Mouse (Mus musculus) forebrain, postnatal 0 days (tissue): ENCODE measurements around the gene Nr4a3. TPM values are rescaled to one million over a fixed set of nuclear protein-coding genes. Genes with fewer than 3 reads are reported as not detected.

Experiments used
- ATAC-seq: fragments of 200-750 bp; cut with Nextera tagmentation; 2 replicates; pipeline ENCODE4 v1.8.0; 2017; ENCODE audit warnings: mild to moderate bottlenecking, moderate library complexity
- DNase-seq: peaks from one replicate; pipeline ENCODE4 v3.0.0-alpha.2; 2015
- H3K27ac ChIP-seq: fragments of 300-500 bp; sonication (generic); 2 replicates; pipeline ENCODE4 v1.5.1; 2014; ENCODE audit warnings: low read depth, mild to moderate bottlenecking, antibody characterized with exemption, low read length, moderate library complexity, mixed read lengths
- H3K27me3 ChIP-seq: fragments of 300-500 bp; sonication (generic); 2 replicates; pipeline ENCODE4 v1.6.1; 2014; ENCODE audit warnings: mild to moderate bottlenecking, low read length, mixed read lengths; ENCODE audit not compliant: insufficient read depth
- H3K36me3 ChIP-seq: fragments of 300-500 bp; sonication (generic); 2 replicates; pipeline ENCODE4 v1.6.1; 2014; ENCODE audit warnings: mild to moderate bottlenecking, moderate library complexity; ENCODE audit not compliant: insufficient read depth
- H3K4me1 ChIP-seq: fragments of 300-500 bp; sonication (generic); 2 replicates; pipeline ENCODE4 v1.6.1; 2014; ENCODE audit warnings: antibody characterized with exemption; ENCODE audit not compliant: insufficient read depth
- H3K4me2 ChIP-seq: fragments of 300-500 bp; sonication (generic); 2 replicates; pipeline ENCODE4 v1.6.1; 2014; ENCODE audit warnings: low read depth, mild to moderate bottlenecking, moderate library complexity
- H3K4me3 ChIP-seq: fragments of 300-500 bp; sonication (generic); 2 replicates; pipeline ENCODE4 v1.5.1; 2014; ENCODE audit warnings: low read depth, low read length, mixed read lengths
- H3K9ac ChIP-seq: fragments of 300-500 bp; sonication (generic); 2 replicates; pipeline ENCODE4 v1.6.1; 2014; ENCODE audit warnings: mild to moderate bottlenecking
- H3K9me3 ChIP-seq: fragments of 300-500 bp; sonication (generic); 2 replicates; pipeline ENCODE4 v1.6.1; 2016; ENCODE audit warnings: low read length
- CTCF ChIP-seq: sonication (generic); IDR thresholded peaks from 2 replicates; pipeline ENCODE4 v1.5.1; 2016; ENCODE audit warnings: antibody characterized with exemption, control low read depth, low read depth
- WGBS: fragments of 180-500 bp; shearing (Covaris S2); extraction: QIAGEN DNeasy Blood & Tissue Kit; methylation state at CpG from one replicate; pipeline ENCODE4 v1.1.7; 2014; 5-methylcytosine and 5-hydroxymethylcytosine counted together
- polyA plus RNA-seq: library from polyadenylated mRNA; unstranded; fragments of >200 nt; fragmentation: Nextera tagmentation; extraction: Ambion mirVana; gene quantifications from 2 replicates; pipeline ENCODE4 v1.2.1, GENCODE M21; 2015
- total RNA-seq: library from RNA; depleted of rRNA; stranded (reverse); fragments of >200 nt; gene quantifications from 2 replicates; pipeline ENCODE4 v1.2.3, GENCODE M21; 2014

Gene Nr4a3
- total and polyA plus RNA-seq, 2 experiments from 2014 or later = 12.4 to 13.5 TPM

DNA sequence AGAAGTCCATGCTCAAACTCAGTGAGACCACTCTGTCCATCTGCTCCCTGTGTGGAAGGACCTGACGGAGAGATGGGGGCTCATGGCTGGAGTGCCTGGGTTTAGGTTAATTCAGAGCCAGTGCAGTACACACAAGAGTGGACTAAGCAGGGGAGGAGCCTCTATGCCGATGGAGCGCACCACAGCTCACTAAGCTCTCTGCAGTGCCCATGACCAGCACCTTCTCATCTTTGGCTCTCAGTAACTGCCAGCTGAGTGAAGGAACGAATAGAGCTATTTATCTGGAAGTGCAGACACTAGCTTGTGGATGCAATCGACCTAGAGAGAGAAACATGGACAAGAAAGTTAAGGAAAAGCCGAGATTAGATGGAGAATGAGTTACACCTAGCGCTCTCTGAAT is 24.2 kb downstream of the Nr4a3 start:
- H3K27me3 ChIP-seq = no peaks in the 10 kb centered on the region
- peaks cover 10% of the 10 kb centered on the region; the same call in 1 of the 2 replicates for H3K36me3 ChIP-seq
- no peaks in the 10 kb centered on the region for H3K9me3 ChIP-seq
- DNase-seq = no peak
- H3K9ac ChIP-seq = no peak overlapping the region
- no peak overlapping the region for H3K27ac ChIP-seq
- no peak for ATAC-seq
- no peak overlapping the region for H3K4me3 ChIP-seq
- 86% methylated on average over 7 of the region's 7 CpGs for WGBS
- no peak overlapping the region for H3K4me2 ChIP-seq
- H3K4me1 ChIP-seq = no peaks in the 10 kb centered on the region
- no peak for TF ChIP-seq CTCF

DNA sequence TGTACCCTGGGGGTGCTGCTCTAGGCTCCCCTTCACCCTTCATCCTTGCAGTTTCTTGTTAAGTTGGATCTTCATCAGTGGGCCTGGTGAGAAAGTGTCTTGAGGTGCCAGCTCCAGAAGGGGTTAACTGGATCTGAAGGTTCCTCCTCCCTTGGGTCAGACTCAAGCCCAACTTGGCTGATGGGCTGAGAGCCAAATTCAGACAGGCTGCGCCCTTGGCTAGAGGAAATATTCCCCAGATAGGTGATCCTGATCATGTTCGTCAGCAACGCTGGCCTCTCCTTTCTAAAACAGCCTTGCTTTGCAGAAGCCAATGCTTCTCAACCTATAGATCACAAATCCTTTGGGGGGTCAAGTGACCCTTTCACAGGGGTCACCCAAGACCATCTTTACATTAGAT is 27.1 kb downstream of the Nr4a3 start:
- Histone ChIP-seq H3K4me1 (peaks cover 6% of the 10 kb centered on the region; the same call in 1 of the 2 replicates), H3K36me3 (peaks cover 10% of the 10 kb centered on the region; the same call in 1 of the 2 replicates), H3K27ac (no peak overlapping the region), H3K4me3 (no peak overlapping the region), H3K4me2 (no peak overlapping the region), H3K27me3 (no peaks in the 10 kb centered on the region), H3K9ac (no peak overlapping the region), H3K9me3 (no peaks in the 10 kb centered on the region)
- no peak for TF ChIP-seq CTCF
- DNase-seq (no peak), ATAC-seq (no peak)
- 89% methylated on average over 3 of the region's 3 CpGs for WGBS

DNA sequence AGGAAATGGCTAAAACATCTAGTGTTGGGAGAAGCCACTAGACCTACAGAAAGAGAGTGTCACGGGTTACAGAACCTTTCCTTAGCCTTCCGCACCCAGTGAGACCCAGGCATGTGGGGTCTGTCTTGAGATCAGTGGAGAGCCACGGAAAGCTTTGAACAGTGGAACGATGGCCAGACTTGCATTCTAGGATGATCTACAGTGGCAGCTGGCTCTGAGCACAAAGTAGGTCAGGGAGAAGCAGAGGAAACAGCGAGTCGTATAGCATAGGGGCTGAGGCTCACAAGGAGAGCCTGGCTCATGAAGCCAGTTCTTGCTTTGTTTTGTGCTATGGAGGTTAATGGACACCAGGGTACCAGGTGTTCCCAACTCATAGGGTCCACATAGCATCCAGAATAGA is 28.4 kb downstream of the Nr4a3 start:
- H3K9me3 ChIP-seq = no peaks in the 10 kb centered on the region
- no peak overlapping the region for H3K9ac ChIP-seq
- no peak for TF ChIP-seq CTCF
- DNase-seq (no peak), ATAC-seq (no peak)
- WGBS = 88% methylated on average over 6 of the region's 6 CpGs
- no peak overlapping the region for H3K4me3 ChIP-seq
- peaks cover 10% of the 10 kb centered on the region; the same call in 1 of the 2 replicates for H3K36me3 ChIP-seq
- no peak overlapping the region for H3K4me2 ChIP-seq
- no peaks in the 10 kb centered on the region for H3K27me3 ChIP-seq
- H3K27ac ChIP-seq = no peak overlapping the region
- peaks cover 6% of the 10 kb centered on the region; the same call in 1 of the 2 replicates for H3K4me1 ChIP-seq

DNA sequence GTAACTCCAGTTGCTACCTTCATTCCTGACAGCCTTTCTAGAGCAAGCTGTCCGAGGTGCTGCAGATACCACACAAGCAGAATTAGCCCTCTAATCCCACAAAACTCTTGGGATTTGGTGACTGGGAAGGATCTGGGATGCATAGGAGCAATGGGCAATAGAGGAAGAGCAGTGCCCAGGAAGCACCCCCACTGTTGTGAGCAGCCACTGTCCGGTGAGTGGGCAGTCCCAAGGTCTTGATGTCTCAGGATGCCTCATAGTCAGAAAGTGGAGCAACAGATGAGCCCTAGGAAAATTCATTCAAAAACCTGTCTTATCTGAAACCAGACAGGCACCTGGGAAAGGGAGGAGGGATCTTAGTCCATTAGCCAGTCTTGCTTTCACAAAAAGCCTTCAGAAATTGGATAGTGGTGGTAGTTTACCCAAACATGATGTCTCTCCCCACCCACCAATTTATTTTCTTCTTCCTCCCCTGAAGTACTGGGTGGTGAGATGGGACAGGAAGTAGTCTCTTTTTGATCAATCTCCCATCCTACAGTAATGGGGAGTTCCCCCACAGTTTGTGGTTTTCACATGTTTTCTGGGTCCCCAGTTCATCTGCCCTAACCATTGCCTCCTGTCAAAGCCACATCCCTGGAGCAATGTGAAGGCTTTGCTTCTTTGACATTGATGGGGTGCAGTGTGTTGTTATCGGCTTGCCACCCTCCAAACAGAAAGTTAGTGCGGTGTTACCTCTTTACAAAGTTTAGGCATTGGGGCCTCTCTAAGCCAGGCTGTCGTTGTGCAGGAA is 29.7 kb downstream of the Nr4a3 start:
- 89% methylated on average over 5 of the region's 5 CpGs for WGBS
- H3K36me3 ChIP-seq = peaks cover 5% of the 10 kb centered on the region; the same call in 1 of the 2 replicates
- H3K27me3 ChIP-seq = no peaks in the 10 kb centered on the region
- no peak overlapping the region for H3K9ac ChIP-seq
- no peak for TF ChIP-seq CTCF
- H3K27ac ChIP-seq = no peak overlapping the region
- H3K4me1 ChIP-seq = peaks cover 6% of the 10 kb centered on the region; the same call in 1 of the 2 replicates
- no peak for DNase-seq
- no peak overlapping the region for H3K4me3 ChIP-seq
- H3K4me2 ChIP-seq = no peak overlapping the region
- H3K9me3 ChIP-seq = no peaks in the 10 kb centered on the region
- ATAC-seq = no peak

DNA sequence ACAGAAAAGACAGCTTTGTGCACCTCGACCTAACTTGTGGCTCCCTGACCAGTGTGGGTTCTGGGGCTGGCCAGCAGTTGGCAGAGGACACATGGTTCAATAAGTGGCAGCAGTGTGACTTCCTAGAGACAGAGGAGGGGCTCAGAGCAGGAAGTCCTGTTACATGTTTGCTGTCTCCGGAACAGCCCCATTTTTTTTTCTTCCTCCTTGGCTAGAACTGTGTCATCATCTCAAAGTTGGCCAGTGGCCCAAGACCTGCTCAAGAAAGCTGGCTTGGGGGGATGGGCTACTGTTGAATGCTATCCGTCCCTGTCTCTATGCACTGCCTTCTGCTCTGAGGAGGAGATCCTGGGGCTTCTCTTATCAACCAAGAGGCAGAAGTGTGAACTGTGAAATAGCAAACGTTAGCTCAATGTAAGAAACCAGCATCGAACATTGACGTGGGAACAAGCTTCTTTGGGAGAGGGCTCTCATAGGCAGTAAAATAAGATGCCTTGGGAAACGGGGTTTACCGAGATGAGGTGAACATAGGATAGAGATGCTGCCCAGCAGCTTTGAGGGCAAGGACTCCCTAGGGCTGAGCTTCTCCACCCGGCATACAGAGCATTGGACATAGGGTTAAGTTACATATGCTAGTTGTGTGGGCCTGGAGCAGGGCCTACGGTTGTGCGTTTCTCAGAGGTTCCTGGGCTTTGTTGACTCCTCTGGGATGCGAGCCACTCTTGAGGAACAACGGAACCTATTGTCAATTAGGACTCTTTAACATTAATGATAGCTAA is 31.9 kb downstream of the Nr4a3 start:
- WGBS = 65% methylated on average over 13 of the region's 13 CpGs
- peak; percentile 32; the same call in 1 of the 2 replicates for ATAC-seq

DNA sequence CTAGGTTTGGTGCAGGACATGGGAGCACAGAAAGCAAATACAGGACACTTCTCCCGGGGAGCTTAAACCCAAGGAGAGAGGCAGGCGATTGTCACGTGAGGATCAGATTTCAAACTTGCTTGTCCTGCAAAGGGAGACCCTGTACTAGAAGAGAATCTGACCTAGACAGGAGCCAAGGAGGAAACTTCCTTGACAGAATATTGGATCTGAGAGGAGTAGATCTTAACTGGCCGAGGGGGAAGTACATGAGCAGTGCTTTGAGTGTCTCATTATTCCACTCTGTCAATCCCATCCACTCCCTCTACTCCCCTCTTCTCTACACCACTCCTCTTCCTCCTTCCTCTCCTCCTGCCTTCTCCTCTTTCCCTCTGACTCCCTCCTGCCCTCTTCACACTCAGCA is 33.3 kb downstream of the Nr4a3 start:
- Histone ChIP-seq H3K36me3 (no peaks in the 10 kb centered on the region), H3K4me3 (no peak overlapping the region), H3K9me3 (no peaks in the 10 kb centered on the region), H3K27ac (no peak overlapping the region), H3K4me1 (peaks cover 6% of the 10 kb centered on the region; the same call in 1 of the 2 replicates), H3K4me2 (no peak overlapping the region), H3K9ac (no peak overlapping the region), H3K27me3 (no peaks in the 10 kb centered on the region)
- ATAC-seq (no peak), DNase-seq (no peak)
- no peak for TF ChIP-seq CTCF
- WGBS = 20% methylated on average over 4 of the region's 4 CpGs

More for the DNA sequence above, 31.9 kb downstream of the Nr4a3 start:
- peak; percentile 30 for DNase-seq
- no peaks in the 10 kb centered on the region for H3K27me3 ChIP-seq
- no peak overlapping the region for H3K27ac ChIP-seq
- H3K4me3 ChIP-seq = no peak overlapping the region
- peaks cover 3% of the 10 kb centered on the region; the same call in 1 of the 2 replicates for H3K36me3 ChIP-seq
- peaks cover 6% of the 10 kb centered on the region; the same call in 1 of the 2 replicates for H3K4me1 ChIP-seq
- no peaks in the 10 kb centered on the region for H3K9me3 ChIP-seq
- H3K4me2 ChIP-seq = no peak overlapping the region
- no peak for TF ChIP-seq CTCF
- H3K9ac ChIP-seq = no peak overlapping the region
